ENCODE assay signal across 9 mouse cellular contexts in genomic region chr16:8424971-8425330, GRCm38 (mm10). TPM values are rescaled to one million over a fixed set of nuclear protein-coding genes. Genes with fewer than 3 reads are reported as not detected.
A peak's percentile ranks its signal among the peaks of the same experiment; 100 is the strongest.
DNase-seq lines count a peak whose midpoint lies in the region; ATAC-seq and TF ChIP-seq lines count a peak whose summit lies in the region.
"Had no signal": no experiment of that assay in that cellular context is flagged by ENCODE, and none has a peak within 500 bp of the region (broad histone marks: within the 10 kb centered on the region; RNA-seq: fewer than 3 reads in every experiment).

Gene Tmem114, minus strand, starts transcription at chr16:8425136.

- H3K27me3 ChIP-seq in limb, embryonic 12.5 days, result peaks cover 72% of the 10 kb centered on the region
- H3K27me3 ChIP-seq in neural tube, embryonic 13.5 days, result peaks cover 62% of the 10 kb centered on the region

- H3K4me2 ChIP-seq in limb, embryonic 12.5 days, result peak within 1 kb of the TSS; percentile 61
- peak within 1 kb of the TSS; percentile 64 for H3K4me2 ChIP-seq in neural tube, embryonic 13.5 days

- ATAC-seq in limb, embryonic 12.5 days (ENCODE audit: insufficient number of reproducible peaks, insufficient read depth, low FRiP score, low TSS enrichment, low read depth), result no peak
- no peak for ATAC-seq in neural tube, embryonic 13.5 days (ENCODE audit: low read depth)

- H3K27ac ChIP-seq in limb, embryonic 12.5 days, result no peak within 1 kb of the TSS
- no peak within 1 kb of the TSS for H3K27ac ChIP-seq in neural tube, embryonic 13.5 days (replicated peaks)
- H3K27ac ChIP-seq: liver, embryonic 14.5 days had no signal

- H3K9ac ChIP-seq in limb, embryonic 12.5 days (replicated peaks), result peak within 1 kb of the TSS; percentile 5; the same call in 1 of the 2 replicates
- H3K9ac ChIP-seq in neural tube, embryonic 13.5 days, result peak within 1 kb of the TSS; percentile 56
- H3K9ac ChIP-seq: liver, embryonic 14.5 days had no signal

- no peak for TF ChIP-seq POLR2A in lung, adult 2 months (IDR thresholded peaks at IDR 0.05; ENCODE audit: borderline replicate concordance, extremely low read depth, low read depth, low read length)

- H3K4me1 ChIP-seq in lung, adult 2 months (ENCODE audit: control insufficient read depth, insufficient read depth, low read length), result no peaks in the 10 kb centered on the region
- H3K4me1 ChIP-seq in limb, embryonic 12.5 days (replicated peaks), result peaks cover 9% of the 10 kb centered on the region
- H3K4me1 ChIP-seq in neural tube, embryonic 13.5 days (replicated peaks), result peaks cover 11% of the 10 kb centered on the region

- H3K36me3 ChIP-seq in limb, embryonic 12.5 days, result no peaks in the 10 kb centered on the region
- H3K36me3 ChIP-seq in neural tube, embryonic 13.5 days, result no peaks in the 10 kb centered on the region

- H3K9me3 ChIP-seq in limb, embryonic 12.5 days, result no peaks in the 10 kb centered on the region
- no peaks in the 10 kb centered on the region for H3K9me3 ChIP-seq in neural tube, embryonic 13.5 days

- peak; percentile 13 for DNase-seq in lung, adult 18-20 months
- no peak for DNase-seq in lung, adult 2 months
- peak; percentile 51 to 73 for DNase-seq in cerebellum, postnatal 25 days
- DNase-seq in heart, postnatal 10 days, result peak; percentile 19 to 30
- no peak for DNase-seq in thymus, postnatal 36 days
- DNase-seq in gastrocnemius, postnatal 4 days (ENCODE audit: low spot score in 2 of 2), result no peak

- WGBS in lung, adult 2 months, result 3% methylated on average over 16 of the region's 16 CpGs
- whole genome bisulfite sequencing in limb, embryonic 12.5 days, result 1% methylated on average over 16 of the region's 16 CpGs
- 2% methylated on average over 16 of the region's 16 CpGs for WGBS in neural tube, embryonic 13.5 days

- no peak for TF ChIP-seq CTCF in lung, adult 2 months (IDR thresholded peaks at IDR 0.05; ENCODE audit: insufficient read depth, low read length)

- no peak within 1 kb of the TSS for H3K4me3 ChIP-seq in lung, adult 2 months (replicated peaks; ENCODE audit: extremely low read depth, low read depth, low read length)
- H3K4me3 ChIP-seq in limb, embryonic 12.5 days (replicated peaks), result peak within 1 kb of the TSS; percentile 34
- peak within 1 kb of the TSS; percentile 39 for H3K4me3 ChIP-seq in neural tube, embryonic 13.5 days

- intact Hi-C loops in heart, postnatal 10 days (cut with DNase I), result no loop called here

RNA-seq across cellular contexts. Expression of gene Tmem114, which starts in this region (rescaled TPM):
- not detected in 2 replicates for polyA plus RNA-seq in lung, adult 2 months (2012; rRNA removed)
- total RNA-seq in heart, postnatal 10 days (2021), result not detected
- polyA plus RNA-seq in limb, embryonic 12.5 days (2016; fragmentation: Nextera tagmentation; extraction: Ambion mirVana), result 0.29 TPM in 1 of 2 replicates, not detected in the other
- 0.34 and 0.40 TPM in 2 replicates for polyA plus RNA-seq in neural tube, embryonic 13.5 days (2015; fragmentation: Nextera tagmentation; extraction: Ambion mirVana)
- total RNA-seq in gastrocnemius, postnatal 4 days (2021), result not detected

Comparison
In these comparisons a context has a peak if more than half of its experiments do, and no peak if none do; other contexts are left out.
1. DNase-seq: peak in lung, adult 18-20 months (2 of 2) and cerebellum, postnatal 25 days (2 of 2); none in lung, adult 2 months (single experiment), thymus, postnatal 36 days (0 of 2) and gastrocnemius, postnatal 4 days (0 of 2).
2. Peak in DNase-seq in heart, postnatal 10 days; RNA of the gene not detected or under 1 TPM.